Mouse (Mus musculus): ENCODE measurements around the gene Snx29. TPM values are rescaled to one million over a fixed set of nuclear protein-coding genes. Genes with fewer than 3 reads are reported as not detected.

The Snx29 gene
- total RNA-seq, 2 experiments from 2014 or later, result 7.3 to 8.4 TPM

- no peak for ATAC-seq (replicated peaks; ENCODE audit: low FRiP score, poor library complexity, severe bottlenecking)
These were observed 420.3 kb downstream of the Snx29 start for GRCm38 (mm10) chr16:11743013-11743412.

GRCm38 (mm10) chr16:11743724-11744123 lies 421.0 kb downstream of the Snx29 start:
- no peak for ATAC-seq (replicated peaks; ENCODE audit: low FRiP score, poor library complexity, severe bottlenecking)

- ATAC-seq (replicated peaks; ENCODE audit: low FRiP score, poor library complexity, severe bottlenecking), result no peak
These were observed 423.3 kb downstream of the Snx29 start for GRCm38 (mm10) chr16:11746036-11746435.

- ATAC-seq (replicated peaks; ENCODE audit: low FRiP score, poor library complexity, severe bottlenecking), result no peak
These were observed 425.2 kb downstream of the Snx29 start for GRCm38 (mm10) chr16:11747867-11748266.

GRCm38 (mm10) chr16:11749111-11749510 lies 426.4 kb downstream of the Snx29 start:
- no peak for ATAC-seq (replicated peaks; ENCODE audit: low FRiP score, poor library complexity, severe bottlenecking)

- ATAC-seq (replicated peaks; ENCODE audit: low FRiP score, poor library complexity, severe bottlenecking), result no peak
These were observed 427.9 kb downstream of the Snx29 start for GRCm38 (mm10) chr16:11750605-11751004.

GRCm38 (mm10) chr16:11752557-11752956 lies 429.8 kb downstream of the Snx29 start:
- no peak for ATAC-seq (replicated peaks; ENCODE audit: low FRiP score, poor library complexity, severe bottlenecking)

GRCm38 (mm10) chr16:11753466-11753865 lies 430.8 kb downstream of the Snx29 start:
- ATAC-seq (replicated peaks; ENCODE audit: low FRiP score, poor library complexity, severe bottlenecking), result no peak

GRCm38 (mm10) chr16:11754136-11754535 lies 431.4 kb downstream of the Snx29 start:
- no peak for ATAC-seq (replicated peaks; ENCODE audit: low FRiP score, poor library complexity, severe bottlenecking)

- no peak for ATAC-seq (replicated peaks; ENCODE audit: low FRiP score, poor library complexity, severe bottlenecking)
These were observed 432.8 kb downstream of the Snx29 start for GRCm38 (mm10) chr16:11755281-11756066.

GRCm38 (mm10) chr16:11756598-11757245 lies 434.0 kb downstream of the Snx29 start:
- ATAC-seq (replicated peaks; ENCODE audit: low FRiP score, poor library complexity, severe bottlenecking), result no peak

- no peak for ATAC-seq (replicated peaks; ENCODE audit: low FRiP score, poor library complexity, severe bottlenecking)
These were observed 434.8 kb downstream of the Snx29 start for GRCm38 (mm10) chr16:11757471-11757870.

- ATAC-seq (replicated peaks; ENCODE audit: low FRiP score, poor library complexity, severe bottlenecking), result no peak
These were observed 435.2 kb downstream of the Snx29 start for GRCm38 (mm10) chr16:11757951-11758350.

- ATAC-seq (replicated peaks; ENCODE audit: low FRiP score, poor library complexity, severe bottlenecking), result no peak
These were observed 449.6 kb downstream of the Snx29 start for GRCm38 (mm10) chr16:11772318-11772717.

- no peak for ATAC-seq (replicated peaks; ENCODE audit: low FRiP score, poor library complexity, severe bottlenecking)
These were observed 451.6 kb downstream of the Snx29 start for GRCm38 (mm10) chr16:11774321-11774720.

GRCm38 (mm10) chr16:11776528-11776927 lies 453.8 kb downstream of the Snx29 start:
- no peak for ATAC-seq (replicated peaks; ENCODE audit: low FRiP score, poor library complexity, severe bottlenecking)

- no peak for ATAC-seq (replicated peaks; ENCODE audit: low FRiP score, poor library complexity, severe bottlenecking)
These were observed 455.5 kb downstream of the Snx29 start for GRCm38 (mm10) chr16:11778191-11778590.

- ATAC-seq (replicated peaks; ENCODE audit: low FRiP score, poor library complexity, severe bottlenecking), result no peak
These were observed 456.2 kb downstream of the Snx29 start for GRCm38 (mm10) chr16:11778715-11779460.

- no peak; the same call in 1 of the 2 replicates for ATAC-seq (replicated peaks; ENCODE audit: low FRiP score, poor library complexity, severe bottlenecking)
These were observed 459.4 kb downstream of the Snx29 start for GRCm38 (mm10) chr16:11782082-11782481.

- ATAC-seq (replicated peaks; ENCODE audit: low FRiP score, poor library complexity, severe bottlenecking), result no peak
These were observed 460.6 kb downstream of the Snx29 start for GRCm38 (mm10) chr16:11783337-11783736.

- ATAC-seq (replicated peaks; ENCODE audit: low FRiP score, poor library complexity, severe bottlenecking), result no peak
These were observed 461.6 kb downstream of the Snx29 start for GRCm38 (mm10) chr16:11784354-11784753.

All from erythroid progenitor cell, adult 5-6 weeks (primary cell).